Mouse (Mus musculus) T-helper 1 cell (primary cell): ENCODE data around the gene Wdr86.
"Not testable (repeated sequence)": the region's sequence is repeated elsewhere in the genome, so short reads cannot be mapped to it uniquely, and the experiment has no call there.

Experiments used
- in situ Hi-C: fragments of 300-600 bp; cut with MboI, MseI; formaldehyde crosslinking; loops from one replicate; pipeline ENCODE4 v1.15.1; 2025; ENCODE audit warnings: high pct_unique_total_duplicates

Wdr86 gene

GRCm38 (mm10) chr5:24733134-24733533 lies 2.6 kb upstream of the Wdr86 start:
- in situ Hi-C loops = no loop called here

- in situ Hi-C loops = no loop called here
Measured at GRCm38 (mm10) chr5:24730986-24731385, 459 bp upstream of the Wdr86 start.

- in situ Hi-C loops = no loop called here
Measured at GRCm38 (mm10) chr5:24729797-24730487, 585 bp downstream of the Wdr86 start.

GRCm38 (mm10) chr5:24726901-24727836 lies 3.4 kb downstream of the Wdr86 start:
- in situ Hi-C loops = no loop called here

GRCm38 (mm10) chr5:24725897-24726296 lies 4.6 kb downstream of the Wdr86 start:
- in situ Hi-C loops = no loop called here

GRCm38 (mm10) chr5:24724805-24725204 lies 5.7 kb downstream of the Wdr86 start:
- in situ Hi-C loops = no loop called here

GRCm38 (mm10) chr5:24724270-24724634 lies 6.3 kb downstream of the Wdr86 start:
- in situ Hi-C loops = no loop called here

- in situ Hi-C loops = no loop called here
Measured at GRCm38 (mm10) chr5:24723527-24724269, 6.8 kb downstream of the Wdr86 start.

GRCm38 (mm10) chr5:24719852-24720251 lies 10.7 kb downstream of the Wdr86 start:
- in situ Hi-C loops = no loop called here

- in situ Hi-C loops = no loop called here
Measured at GRCm38 (mm10) chr5:24718076-24718475, 12.5 kb downstream of the Wdr86 start.

- in situ Hi-C loops = no loop called here
Measured at GRCm38 (mm10) chr5:24713987-24714386, 16.5 kb downstream of the Wdr86 start.

- in situ Hi-C loops = no loop called here
Measured at GRCm38 (mm10) chr5:24713199-24713598, 17.3 kb downstream of the Wdr86 start.

- in situ Hi-C loops = no loop called here
Measured at GRCm38 (mm10) chr5:24711615-24712014, 18.9 kb downstream of the Wdr86 start.

- in situ Hi-C loops = no loop called here
Measured at GRCm38 (mm10) chr5:24709962-24710361, 20.6 kb downstream of the Wdr86 start.

- in situ Hi-C loops = no loop called here
Measured at GRCm38 (mm10) chr5:24704615-24705014, 25.9 kb downstream of the Wdr86 start.

GRCm38 (mm10) chr5:24701271-24701670 lies 29.3 kb downstream of the Wdr86 start:
- in situ Hi-C loops = no loop called here

GRCm38 (mm10) chr5:24696704-24697103 lies 33.8 kb downstream of the Wdr86 start:
- in situ Hi-C loops = no loop called here

GRCm38 (mm10) chr5:24687696-24688095 lies 42.8 kb downstream of the Wdr86 start:
- in situ Hi-C loops = no loop called here

- in situ Hi-C loops = not testable (repeated sequence)
Measured at GRCm38 (mm10) chr5:24686671-24687420, 43.7 kb downstream of the Wdr86 start.

- in situ Hi-C loops = no loop called here
Measured at GRCm38 (mm10) chr5:24686176-24686575, 44.4 kb downstream of the Wdr86 start.

- in situ Hi-C loops = no loop called here
Measured at GRCm38 (mm10) chr5:24685366-24686093, 45.0 kb downstream of the Wdr86 start, which contains the start of gene Nub1. TSS of gene Nub1 (plus strand) at chr5:24685532.
